ENCODE assay signal across 25 mouse cellular contexts in the genomic region with DNA sequence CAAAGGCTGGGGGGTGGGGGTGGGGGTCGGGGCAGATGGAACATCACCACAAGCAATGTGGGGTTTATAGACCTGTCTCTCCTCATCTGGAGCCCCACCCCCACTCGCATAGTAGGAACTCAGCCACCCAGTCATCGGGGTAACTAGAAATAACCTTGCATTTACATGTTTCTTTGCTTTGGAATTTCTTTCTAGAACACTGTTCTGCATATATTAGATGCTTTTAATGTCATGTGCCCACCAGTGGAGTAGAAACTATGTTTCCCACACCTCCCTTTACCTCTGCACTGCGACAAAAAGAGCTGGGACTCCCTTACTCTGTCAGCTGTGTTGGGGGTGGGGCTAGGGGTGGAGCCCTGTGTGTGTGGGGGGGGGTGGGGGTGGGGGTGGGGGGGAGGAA. TPM values are rescaled to one million over a fixed set of nuclear protein-coding genes. Genes with fewer than 3 reads are reported as not detected.
DNase-seq lines count a peak whose midpoint lies in the region; ATAC-seq lines count a peak whose summit lies in the region.
"Had no signal": no experiment of that assay in that cellular context is flagged by ENCODE, and none has a peak within 500 bp of the region (broad histone marks: within the 10 kb centered on the region; RNA-seq: fewer than 3 reads in every experiment).

No protein-coding gene starts in this region.

- no peaks in the 10 kb centered on the region for H3K4me1 ChIP-seq in neural tube, embryonic 11.5 days (ENCODE audit: control insufficient read depth, insufficient read depth, low read length)
- no peaks in the 10 kb centered on the region; the same call in 1 of the 2 replicates for H3K4me1 ChIP-seq in hindbrain, embryonic 14.5 days (replicated peaks; ENCODE audit: control insufficient read depth, insufficient read depth, low read length)
- peaks cover 7% of the 10 kb centered on the region; the same call in 1 of the 2 replicates for H3K4me1 ChIP-seq in neural tube, embryonic 12.5 days

- peaks cover 100% of the 10 kb centered on the region for H3K27me3 ChIP-seq in neural tube, embryonic 11.5 days (ENCODE audit: control insufficient read depth, insufficient read depth, low read length)
- peaks cover 96% of the 10 kb centered on the region for H3K27me3 ChIP-seq in hindbrain, embryonic 14.5 days (ENCODE audit: control insufficient read depth, insufficient read depth, low read length)
- peaks cover 99% of the 10 kb centered on the region for H3K27me3 ChIP-seq in neural tube, embryonic 12.5 days (replicated peaks)

- H3K9ac ChIP-seq in neural tube, embryonic 11.5 days (ENCODE audit: low read length): no peak overlapping the region
- H3K9ac ChIP-seq in hindbrain, embryonic 14.5 days: peak overlapping the region; percentile 70
- peak overlapping the region; percentile 61 for H3K9ac ChIP-seq in neural tube, embryonic 12.5 days
- H3K9ac ChIP-seq: embryonic facial prominence, embryonic 15.5 days; heart, embryonic 15.5 days had no signal

- no peaks in the 10 kb centered on the region for H3K9me3 ChIP-seq in neural tube, embryonic 11.5 days (ENCODE audit: control insufficient read depth, low read length)
- H3K9me3 ChIP-seq in hindbrain, embryonic 14.5 days (ENCODE audit: control insufficient read depth, low read length): no peaks in the 10 kb centered on the region
- H3K9me3 ChIP-seq in neural tube, embryonic 12.5 days: no peaks in the 10 kb centered on the region
- H3K9me3 ChIP-seq: embryonic facial prominence, embryonic 15.5 days; forebrain, embryonic 10.5 days; heart, embryonic 10.5 days; heart, embryonic 15.5 days had no signal

- H3K27ac ChIP-seq in neural tube, embryonic 11.5 days (ENCODE audit: low read depth, low read length): no peak overlapping the region
- peak overlapping the region; percentile 87 for H3K27ac ChIP-seq in hindbrain, embryonic 14.5 days
- H3K27ac ChIP-seq in neural tube, embryonic 12.5 days: 0 out of 2 replicates have a peak overlapping the region, but pooled peaks have one; percentile 20
- H3K27ac ChIP-seq: embryonic facial prominence, embryonic 15.5 days; forebrain, embryonic 10.5 days; heart, embryonic 10.5 days; heart, embryonic 15.5 days had no signal

- peak overlapping the region; percentile 30; the same call in 1 of the 2 replicates for H3K4me3 ChIP-seq in neural tube, embryonic 11.5 days (ENCODE audit: low read depth, low read length)
- H3K4me3 ChIP-seq in hindbrain, embryonic 14.5 days (replicated peaks; ENCODE audit: low read length): peak overlapping the region; percentile 40
- peak overlapping the region; percentile 45 for H3K4me3 ChIP-seq in neural tube, embryonic 12.5 days
- H3K4me3 ChIP-seq: embryonic facial prominence, embryonic 15.5 days; erythroblast, embryonic 14.5 days; forebrain, embryonic 10.5 days; heart, embryonic 10.5 days; heart, embryonic 15.5 days had no signal

- ATAC-seq in neural tube, embryonic 11.5 days (ENCODE audit: insufficient read depth, low FRiP score, low TSS enrichment): no peak
- peak; percentile 21; the same call in 1 of the 2 replicates for ATAC-seq in hindbrain, embryonic 14.5 days (ENCODE audit: low FRiP score)
- ATAC-seq in neural tube, embryonic 12.5 days (ENCODE audit: low FRiP score, low read depth): no peak
- ATAC-seq: forebrain, embryonic 14.5 days; intestine, embryonic 16.5 days had no signal

- 3% methylated on average over 4 of the region's 4 CpGs for WGBS in neural tube, embryonic 11.5 days
- WGBS in hindbrain, embryonic 14.5 days: 7% methylated on average over 4 of the region's 4 CpGs
- WGBS in neural tube, embryonic 12.5 days: 2% methylated on average over 4 of the region's 4 CpGs

- DNase-seq in neural tube, embryonic 11.5 days (ENCODE audit: low spot score): no peak
- DNase-seq in neural tube, embryonic 10.5 days (ENCODE audit: extremely low spot score, low spot score): no peak
- no peak for DNase-seq in hindbrain, embryonic 14.5 days (ENCODE audit: low spot score)
- no peak for DNase-seq in lung, postnatal 25 days (ENCODE audit: low spot score)
- no peak for DNase-seq in heart, adult 8-10 months (ENCODE audit: low spot score)
- no peak for DNase-seq in thymus, postnatal 25 days
- DNase-seq: adrenal gland, postnatal 10 days; cerebellum, adult 11 months; cerebellum, adult 8-10 months; cerebellum, postnatal 14 days; embryo, embryonic 11 days; gastrocnemius, postnatal 36 days; heart, adult 11 months had no signal

- H3K36me3 ChIP-seq in neural tube, embryonic 11.5 days (ENCODE audit: control insufficient read depth, insufficient read depth, low read length): no peaks in the 10 kb centered on the region
- no peaks in the 10 kb centered on the region for H3K36me3 ChIP-seq in hindbrain, embryonic 14.5 days (replicated peaks; ENCODE audit: control insufficient read depth, insufficient read depth)
- no peaks in the 10 kb centered on the region for H3K36me3 ChIP-seq in neural tube, embryonic 12.5 days
- H3K36me3 ChIP-seq: embryonic facial prominence, embryonic 15.5 days; forebrain, embryonic 10.5 days; G1E; heart, embryonic 10.5 days; heart, embryonic 15.5 days had no signal

- no peak overlapping the region for H3K4me2 ChIP-seq in neural tube, embryonic 11.5 days (ENCODE audit: low read depth)
- H3K4me2 ChIP-seq in hindbrain, embryonic 14.5 days (replicated peaks): peak overlapping the region; percentile 56
- peak overlapping the region; percentile 55 for H3K4me2 ChIP-seq in neural tube, embryonic 12.5 days (replicated peaks)
- H3K4me2 ChIP-seq: embryonic facial prominence, embryonic 15.5 days; heart, embryonic 15.5 days had no signal

RNA-seq across cellular contexts. Expression of a gene that starts 3.2 kb away (rescaled TPM):
- 3.7 and 4.4 TPM in 2 replicates for polyA plus RNA-seq in neural tube, embryonic 11.5 days (2014; fragmentation: Nextera tagmentation; extraction: Ambion mirVana)
- polyA plus RNA-seq in hindbrain, embryonic 14.5 days (2014; fragmentation: Nextera tagmentation; extraction: Ambion mirVana): 11.8 and 14.2 TPM in 2 replicates
- 13.5 and 14.5 TPM in 2 replicates for polyA plus RNA-seq in neural tube, embryonic 12.5 days (2016; fragmentation: Nextera tagmentation; extraction: Ambion mirVana)
- not detected for total RNA-seq in heart, adult 8-10 months (2022)
- total RNA-seq: common myeloid progenitor, adult 5-6 weeks; gastrocnemius, adult 8-10 months; gastrocnemius, postnatal 36 days; heart, postnatal 25 days had no signal
- polyA plus RNA-seq: embryonic facial prominence, embryonic 15.5 days; erythroblast, embryonic 14.5 days; forebrain, embryonic 10.5 days; forebrain, embryonic 14.5 days; G1E; heart, embryonic 10.5 days; heart, embryonic 15.5 days; intestine, embryonic 16.5 days had no signal
